Mouse (Mus musculus) myocyte (in vitro differentiated cells): Measurements from ENCODE around the gene Sycn.

ENCODE experiments used
- CEBPB ChIP-seq: IDR thresholded peaks from 2 replicates; pipeline ENCODE4 v1.6.1; 2011; ENCODE audit warnings: mild to moderate bottlenecking, moderate library complexity; ENCODE audit not compliant: poor library complexity, insufficient read depth, severe bottlenecking
- E2F4 ChIP-seq: IDR thresholded peaks from one replicate; pipeline ENCODE4 v1.6.1; 2011; ENCODE audit warnings: mild to moderate bottlenecking, control low read depth, moderate library complexity; ENCODE audit not compliant: insufficient read depth
- MYOG ChIP-seq, 3 experiments: IDR thresholded peaks; one replicate each; pipeline ENCODE4 v1.6.1; 2011; ENCODE audit warnings: control low read depth in 2 of 3, low read depth in 2 of 3, mild to moderate bottlenecking in 2 of 3; ENCODE audit not compliant: insufficient read length in 2 of 3, control insufficient read depth in 1 of 3, insufficient read depth in 1 of 3
- POLR2A ChIP-seq: IDR thresholded peaks from one replicate; pipeline ENCODE4 v1.6.1; 2011; ENCODE audit warnings: low read depth, mild to moderate bottlenecking, control low read depth, moderate library complexity; ENCODE audit not compliant: insufficient read length
- USF1 ChIP-seq: IDR thresholded peaks from one replicate; pipeline ENCODE4 v1.6.1; 2011; ENCODE audit warnings: low read depth, mild to moderate bottlenecking, control low read depth, moderate library complexity

DNA sequence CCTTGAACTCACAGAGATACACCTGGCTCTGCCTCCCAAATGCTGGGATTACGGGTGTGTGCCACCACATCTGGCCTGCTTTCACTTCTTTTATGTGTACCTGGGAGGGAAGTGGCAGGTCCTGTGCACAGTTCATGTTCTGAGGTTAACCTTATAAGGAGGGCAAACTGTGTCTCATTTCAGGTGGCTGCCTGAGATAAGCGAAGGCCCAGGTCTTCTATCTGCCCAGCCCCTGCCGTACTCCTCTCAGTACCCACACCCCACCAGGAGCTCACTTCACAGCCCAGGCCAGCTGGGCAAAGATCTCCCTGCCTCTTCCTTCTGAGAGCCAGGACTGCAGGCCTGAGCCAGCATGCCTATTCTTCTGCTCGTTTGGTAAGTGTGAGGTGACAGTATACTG is 41.0 kb downstream of the Sycn start:
- no peak for TF ChIP-seq USF1
- TF ChIP-seq MYOG (IDR thresholded peaks at IDR 0.05; ENCODE audit: control insufficient read depth in 1 of 3, insufficient read depth in 1 of 3, insufficient read length in 2 of 3, low read depth in 2 of 3), result no peak
- TF ChIP-seq POLR2A, result no peak
- no peak for TF ChIP-seq CEBPB
- TF ChIP-seq E2F4, result no peak
